Mouse (Mus musculus) spleen, postnatal 10 days (tissue): ENCODE measurements around the gene Senp8.

Experiments used
- DNase-seq, 2 experiments: peaks; one replicate each; pipeline ENCODE4 v3.0.0; 2021 to 2022; ENCODE audit warnings: low spot score in 2 of 2

Gene Senp8

GRCm38 (mm10) chr9:59716275-59716898, 34.1 kb downstream of the Senp8 start:
- DNase-seq = no peak

GRCm38 (mm10) chr9:59709225-59709624, 41.3 kb downstream of the Senp8 start:
- DNase-seq = no peak

- DNase-seq = peak in 1 of 2 experiments; percentile 32
These were observed 43.4 kb downstream of the Senp8 start for GRCm38 (mm10) chr9:59706850-59707825.

- DNase-seq = no peak
These were observed 47.4 kb downstream of the Senp8 start for GRCm38 (mm10) chr9:59703099-59703498.

GRCm38 (mm10) chr9:59701094-59701493, 49.4 kb downstream of the Senp8 start:
- DNase-seq = no peak

GRCm38 (mm10) chr9:59696381-59696780, 54.1 kb downstream of the Senp8 start:
- DNase-seq = no peak

GRCm38 (mm10) chr9:59695451-59695813, 55.1 kb downstream of the Senp8 start:
- DNase-seq = no peak

GRCm38 (mm10) chr9:59694571-59695450, 55.7 kb downstream of the Senp8 start:
- no peak for DNase-seq

- DNase-seq = no peak
These were observed 58.4 kb downstream of the Senp8 start for GRCm38 (mm10) chr9:59692145-59692544.

GRCm38 (mm10) chr9:59691635-59692094, 58.8 kb downstream of the Senp8 start:
- no peak for DNase-seq

- DNase-seq = no peak
These were observed 63.0 kb downstream of the Senp8 start for GRCm38 (mm10) chr9:59687416-59688046.
